Mouse (Mus musculus) midbrain, postnatal 0 days (tissue): ENCODE measurements around the gene Cdkn2b. TPM values are rescaled to one million over a fixed set of nuclear protein-coding genes. Genes with fewer than 3 reads are reported as not detected.

Source experiments
- ATAC-seq: fragments of 200-750 bp; cut with Nextera tagmentation; 2 replicates; pipeline ENCODE4 v1.8.0; 2017; ENCODE audit warnings: moderate number of reproducible peaks, mild to moderate bottlenecking, moderate TSS enrichment, moderate library complexity; ENCODE audit not compliant: low FRiP score
- DNase-seq: peaks from one replicate; pipeline ENCODE4 v3.0.0-alpha.2; 2015; ENCODE audit warnings: low spot score
- H3K27ac ChIP-seq: fragments of 300-500 bp; sonication (generic); 2 replicates; pipeline ENCODE4 v1.5.1; 2014; ENCODE audit warnings: low read depth, mild to moderate bottlenecking, low read length, mixed read lengths
- H3K27me3 ChIP-seq: fragments of 300-500 bp; sonication (generic); 2 replicates; pipeline ENCODE4 v1.6.1; 2014; ENCODE audit warnings: low read length, control low read depth, mixed read lengths; ENCODE audit not compliant: insufficient read depth
- H3K36me3 ChIP-seq: fragments of 300-500 bp; sonication (generic); 2 replicates; pipeline ENCODE4 v1.6.1; 2014; ENCODE audit warnings: low read length, control low read depth, mixed read lengths; ENCODE audit not compliant: insufficient read depth
- H3K4me1 ChIP-seq: fragments of 300-500 bp; sonication (generic); 2 replicates; pipeline ENCODE4 v1.6.1; 2014; ENCODE audit warnings: mild to moderate bottlenecking, control low read depth, antibody characterized with exemption, low read length, mixed read lengths; ENCODE audit not compliant: insufficient read depth
- H3K4me2 ChIP-seq: fragments of 300-500 bp; sonication (generic); 2 replicates; pipeline ENCODE4 v1.6.1; 2014; ENCODE audit warnings: low read depth, mild to moderate bottlenecking, low read length, mixed read lengths; ENCODE audit not compliant: poor library complexity, severe bottlenecking
- H3K4me3 ChIP-seq: fragments of 300-500 bp; sonication (generic); 2 replicates; pipeline ENCODE4 v1.5.1; 2014; ENCODE audit warnings: low read depth, mild to moderate bottlenecking, low read length, moderate library complexity
- H3K9ac ChIP-seq: fragments of 300-500 bp; sonication (generic); replicated peaks from 2 replicates; pipeline ENCODE4 v1.6.1; 2014; ENCODE audit warnings: mild to moderate bottlenecking, low read length, moderate library complexity, mixed read lengths; ENCODE audit not compliant: poor library complexity, severe bottlenecking
- H3K9me3 ChIP-seq: fragments of 300-500 bp; sonication (generic); 2 replicates; pipeline ENCODE4 v1.6.1; 2016; ENCODE audit warnings: low read length, control low read depth
- CTCF ChIP-seq: IDR thresholded peaks from 2 replicates; pipeline ENCODE4 v1.5.1; 2016; ENCODE audit warnings: antibody characterized with exemption, mild to moderate bottlenecking
- whole genome bisulfite sequencing: fragments of 180-500 bp; shearing (Covaris S2); extraction: QIAGEN DNeasy Blood & Tissue Kit; methylation state at CpG from one replicate; pipeline ENCODE4 v1.1.7; 2014; 5-methylcytosine and 5-hydroxymethylcytosine counted together
- polyA plus RNA-seq: library from polyadenylated mRNA; unstranded; fragments of >200 nt; fragmentation: Nextera tagmentation; extraction: Ambion mirVana; gene quantifications from 2 replicates; pipeline ENCODE4 v1.2.1, GENCODE M21; 2015
- total RNA-seq: library from RNA; depleted of rRNA; stranded (reverse); fragments of >200 nt; gene quantifications from 2 replicates; pipeline ENCODE4 v1.2.3, GENCODE M21; 2014

Cdkn2b gene
- total and polyA plus RNA-seq, 2 experiments from 2014 or later = 2.1 to 4.2 TPM

- TF ChIP-seq CTCF = no peak
- under 1% methylated on average over 25 of the region's 25 CpGs for WGBS
- Histone ChIP-seq H3K4me3 (no peak overlapping the region), H3K4me1 (no peaks in the 10 kb centered on the region), H3K4me2 (no peak overlapping the region), H3K27me3 (peaks cover 86% of the 10 kb centered on the region), H3K27ac (no peak overlapping the region), H3K9ac (no peak overlapping the region), H3K36me3 (no peaks in the 10 kb centered on the region), H3K9me3 (no peaks in the 10 kb centered on the region)
- DNase-seq (no peak), ATAC-seq (no peak)
Measured at GRCm38 (mm10) chr4:89306798-89307365, 4.0 kb downstream of the Cdkn2b start.

GRCm38 (mm10) chr4:89305691-89306090 is 5.1 kb downstream of the Cdkn2b start:
- 7% methylated on average over 3 of the region's 3 CpGs for WGBS
- H3K9me3 ChIP-seq = no peaks in the 10 kb centered on the region
- no peak overlapping the region for H3K27ac ChIP-seq
- no peak for TF ChIP-seq CTCF
- no peak for ATAC-seq
- no peak overlapping the region for H3K4me2 ChIP-seq
- DNase-seq = no peak
- peaks cover 85% of the 10 kb centered on the region for H3K27me3 ChIP-seq
- H3K4me1 ChIP-seq = no peaks in the 10 kb centered on the region
- no peak overlapping the region for H3K4me3 ChIP-seq
- no peak overlapping the region for H3K9ac ChIP-seq
- H3K36me3 ChIP-seq = no peaks in the 10 kb centered on the region

- no peak for TF ChIP-seq CTCF
- WGBS = under 1% methylated on average over 14 of the region's 14 CpGs
- no peak overlapping the region for H3K4me2 ChIP-seq
- H3K4me1 ChIP-seq = no peaks in the 10 kb centered on the region
- H3K9ac ChIP-seq = no peak overlapping the region
- ATAC-seq (no peak), DNase-seq (no peak)
- no peak overlapping the region for H3K27ac ChIP-seq
- no peak overlapping the region for H3K4me3 ChIP-seq
- H3K9me3 ChIP-seq = no peaks in the 10 kb centered on the region
- no peaks in the 10 kb centered on the region for H3K36me3 ChIP-seq
- peaks cover 81% of the 10 kb centered on the region for H3K27me3 ChIP-seq
Measured at GRCm38 (mm10) chr4:89303281-89303995, 7.4 kb downstream of the Cdkn2b start.

- H3K27ac ChIP-seq = no peak overlapping the region
- no peak overlapping the region for H3K4me3 ChIP-seq
- no peak overlapping the region for H3K9ac ChIP-seq
- H3K27me3 ChIP-seq = peaks cover 83% of the 10 kb centered on the region
- no peak for DNase-seq
- H3K4me1 ChIP-seq = no peaks in the 10 kb centered on the region
- no peaks in the 10 kb centered on the region for H3K9me3 ChIP-seq
- WGBS = 5% methylated on average over 1 of the region's 1 CpGs
- ATAC-seq = no peak
- TF ChIP-seq CTCF = no peak
- H3K4me2 ChIP-seq = no peak overlapping the region
- no peaks in the 10 kb centered on the region for H3K36me3 ChIP-seq
Measured at GRCm38 (mm10) chr4:89302129-89302528, 8.7 kb downstream of the Cdkn2b start.

GRCm38 (mm10) chr4:89299721-89300120 is 11.1 kb downstream of the Cdkn2b start:
- 8% methylated on average over 2 of the region's 2 CpGs for WGBS

More at GRCm38 (mm10) chr4:89299721-89300120, 11.1 kb downstream of the Cdkn2b start:
- H3K4me3 ChIP-seq = no peak overlapping the region
- DNase-seq = no peak
- no peak for TF ChIP-seq CTCF
- H3K4me2 ChIP-seq = no peak overlapping the region
- no peaks in the 10 kb centered on the region for H3K4me1 ChIP-seq
- H3K9me3 ChIP-seq = no peaks in the 10 kb centered on the region
- H3K27me3 ChIP-seq = peaks cover 87% of the 10 kb centered on the region
- no peak overlapping the region for H3K27ac ChIP-seq
- H3K36me3 ChIP-seq = no peaks in the 10 kb centered on the region
- ATAC-seq = no peak
- no peak overlapping the region for H3K9ac ChIP-seq
